Mouse (Mus musculus): ENCODE results near the gene Slc20a1.
A peak's percentile ranks its signal among the peaks of the same experiment; 100 is the strongest.

Slc20a1 gene

GRCm38 (mm10) chr2:129252836-129253630 lies 54.5 kb downstream of the Slc20a1 start:
- no peak for DNase-seq (ENCODE audit: low spot score in 2 of 2)

- DNase-seq (ENCODE audit: low spot score in 2 of 2): no peak
Observed at GRCm38 (mm10) chr2:129253631-129253970, 55.0 kb downstream of the Slc20a1 start.

- DNase-seq (ENCODE audit: low spot score in 2 of 2): no peak
Observed at GRCm38 (mm10) chr2:129254076-129254475, 55.5 kb downstream of the Slc20a1 start.

GRCm38 (mm10) chr2:129256006-129256405 lies 57.4 kb downstream of the Slc20a1 start:
- no peak for DNase-seq (ENCODE audit: low spot score in 2 of 2)

- DNase-seq (ENCODE audit: low spot score in 2 of 2): no peak
Observed at GRCm38 (mm10) chr2:129258056-129258455, 59.5 kb downstream of the Slc20a1 start.

GRCm38 (mm10) chr2:129258475-129259211 lies 60.1 kb downstream of the Slc20a1 start:
- DNase-seq (ENCODE audit: low spot score in 2 of 2): peak; percentile 25 to 82

GRCm38 (mm10) chr2:129260646-129261045 lies 62.1 kb downstream of the Slc20a1 start:
- DNase-seq (ENCODE audit: low spot score in 2 of 2): no peak

Measured in left cerebral cortex, adult 9 months (tissue).